Mouse (Mus musculus) embryo, embryonic 10 days (tissue): ENCODE measurements around the gene Gpr183.

Experiments
- DNase-seq: peaks from one replicate; pipeline ENCODE4 v3.0.0-alpha.2; 2015; ENCODE audit warnings: low spot score

Gene Gpr183

GRCm38 (mm10) chr14:121987691-121988090 lies 22.7 kb upstream of the Gpr183 start:
- DNase-seq, result no peak

GRCm38 (mm10) chr14:121987287-121987686 lies 22.3 kb upstream of the Gpr183 start:
- no peak for DNase-seq

GRCm38 (mm10) chr14:121986028-121986427 lies 21.0 kb upstream of the Gpr183 start:
- DNase-seq, result no peak

- no peak for DNase-seq
Observed at GRCm38 (mm10) chr14:121985477-121985876, 20.5 kb upstream of the Gpr183 start.

GRCm38 (mm10) chr14:121983009-121983933 lies 18.3 kb upstream of the Gpr183 start:
- no peak for DNase-seq

- DNase-seq, result no peak
Observed at GRCm38 (mm10) chr14:121981531-121981930, 16.5 kb upstream of the Gpr183 start.

GRCm38 (mm10) chr14:121973114-121973513 lies 8.1 kb upstream of the Gpr183 start:
- DNase-seq, result no peak

GRCm38 (mm10) chr14:121970402-121970801 lies 5.4 kb upstream of the Gpr183 start:
- DNase-seq, result no peak

GRCm38 (mm10) chr14:121967095-121967494 lies 2.1 kb upstream of the Gpr183 start:
- DNase-seq, result no peak

GRCm38 (mm10) chr14:121965461-121965860 lies 466 bp upstream of the Gpr183 start:
- DNase-seq, result no peak

- DNase-seq, result no peak
Observed at GRCm38 (mm10) chr14:121963942-121964335, 1.1 kb downstream of the Gpr183 start.

- no peak for DNase-seq
Observed at GRCm38 (mm10) chr14:121963251-121963941, 1.6 kb downstream of the Gpr183 start.

- no peak for DNase-seq
Observed at GRCm38 (mm10) chr14:121962128-121962890, 2.7 kb downstream of the Gpr183 start.

GRCm38 (mm10) chr14:121961496-121962127 lies 3.4 kb downstream of the Gpr183 start:
- DNase-seq, result no peak

GRCm38 (mm10) chr14:121960997-121961396 lies 4.0 kb downstream of the Gpr183 start:
- no peak for DNase-seq

- no peak for DNase-seq
Observed at GRCm38 (mm10) chr14:121960531-121960930, 4.5 kb downstream of the Gpr183 start.

GRCm38 (mm10) chr14:121960031-121960430 lies 5.0 kb downstream of the Gpr183 start:
- no peak for DNase-seq

- no peak for DNase-seq
Observed at GRCm38 (mm10) chr14:121959538-121959980, 5.4 kb downstream of the Gpr183 start.

GRCm38 (mm10) chr14:121958751-121959537 lies 6.1 kb downstream of the Gpr183 start:
- DNase-seq, result no peak

GRCm38 (mm10) chr14:121958041-121958750 lies 6.8 kb downstream of the Gpr183 start:
- DNase-seq, result no peak
